Mouse (Mus musculus) layer of hippocampus, adult 2 months (tissue): ENCODE measurements around the gene Sfrp4. TPM values are rescaled to one million over a fixed set of nuclear protein-coding genes. Genes with fewer than 3 reads are reported as not detected.

Experiments used
- DNase-seq, 2 experiments: peaks; one replicate each; pipeline ENCODE4 v3.0.0; 2022; ENCODE audit warnings: low spot score in 2 of 2
- H3K27ac ChIP-seq: fragments of 200-600 bp; 2 replicates; pipeline ENCODE4 v1.8.1; 2022
- H3K4me3 ChIP-seq: fragments of 200-600 bp; 2 replicates; pipeline ENCODE4 v1.8.1; 2022; ENCODE audit warnings: mild to moderate bottlenecking
- CTCF ChIP-seq: fragments of 200-600 bp; conservative IDR thresholded peaks from 2 replicates; pipeline ENCODE4 v1.8.1; 2022; ENCODE audit warnings: antibody characterized with exemption, mild to moderate bottlenecking, moderate library complexity
- total RNA-seq, 2 experiments: library from RNA; stranded (reverse); gene quantifications; 2 replicates each; pipeline ENCODE4 v1.2.3; 2021

Sfrp4 gene
- total RNA-seq, 2 experiments from 2014 or later, result 2.1 to 2.7 TPM

DNA sequence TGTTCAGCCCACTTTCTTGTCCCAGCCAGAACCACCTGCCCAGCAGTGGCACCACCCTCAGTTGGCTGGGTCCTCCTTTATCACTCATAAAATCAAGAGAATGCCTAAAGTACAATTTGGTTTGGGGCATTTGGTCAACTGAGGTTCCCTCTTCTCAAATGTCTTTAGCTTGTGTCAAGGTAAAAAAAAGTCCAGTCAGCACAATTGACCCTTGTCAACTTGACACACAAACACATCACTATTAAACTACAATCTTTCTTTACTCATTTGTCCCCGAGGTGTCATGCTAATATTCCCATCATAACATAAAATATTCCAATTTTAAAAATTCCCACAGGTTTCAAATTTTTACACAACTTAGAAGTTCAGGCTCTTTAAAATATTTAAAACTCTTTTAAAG is 8.6 kb upstream of the Sfrp4 start:
- DNase-seq, result no peak
- H3K27ac ChIP-seq, result no peak overlapping the region
- no peak for TF ChIP-seq CTCF
- H3K4me3 ChIP-seq, result no peak overlapping the region

DNA sequence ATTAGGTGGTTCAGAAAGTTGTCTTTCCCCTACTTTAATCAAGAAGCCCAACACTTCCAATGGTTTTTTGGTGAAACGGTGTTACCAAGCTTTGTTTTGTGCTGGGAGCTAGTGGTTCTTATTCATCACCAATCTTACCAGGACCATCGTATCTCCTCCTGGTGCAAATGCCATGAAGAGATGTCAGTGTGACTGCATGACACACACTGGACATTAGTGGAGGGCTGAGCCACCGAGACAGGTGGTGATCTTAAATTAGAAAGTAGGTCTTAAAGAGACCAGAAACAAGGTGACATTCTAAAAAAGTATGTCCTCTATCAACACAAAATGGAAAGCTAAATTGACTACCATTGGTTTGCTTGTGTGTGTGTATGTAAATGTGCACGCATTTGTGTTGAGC is 4.8 kb upstream of the Sfrp4 start:
- DNase-seq, result no peak
- no peak for TF ChIP-seq CTCF
- H3K27ac ChIP-seq, result no peak overlapping the region
- H3K4me3 ChIP-seq, result peak overlapping the region; percentile 81

DNA sequence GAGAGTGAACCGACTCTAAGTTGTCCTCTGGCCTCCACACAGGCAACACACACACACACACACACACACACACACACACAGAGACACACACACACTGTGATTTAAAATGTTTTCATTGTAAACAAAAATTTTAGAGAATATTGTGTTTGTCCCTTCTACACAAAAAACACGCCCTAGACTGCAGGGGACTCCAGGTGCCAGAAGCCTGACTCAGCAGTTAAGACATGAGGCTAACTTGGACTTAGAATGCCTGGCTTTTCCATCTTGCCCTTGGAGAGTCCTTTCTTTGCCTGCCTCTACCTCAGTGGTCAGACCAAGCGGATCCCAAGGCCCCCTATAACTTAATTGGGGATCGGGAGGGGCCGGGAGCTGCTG is 4.1 kb upstream of the Sfrp4 start:
- TF ChIP-seq CTCF, result no peak
- peak overlapping the region; percentile 98 for H3K27ac ChIP-seq
- peak overlapping the region; percentile 81 for H3K4me3 ChIP-seq
- peak in 1 of 2 experiments; percentile 31 for DNase-seq

DNA sequence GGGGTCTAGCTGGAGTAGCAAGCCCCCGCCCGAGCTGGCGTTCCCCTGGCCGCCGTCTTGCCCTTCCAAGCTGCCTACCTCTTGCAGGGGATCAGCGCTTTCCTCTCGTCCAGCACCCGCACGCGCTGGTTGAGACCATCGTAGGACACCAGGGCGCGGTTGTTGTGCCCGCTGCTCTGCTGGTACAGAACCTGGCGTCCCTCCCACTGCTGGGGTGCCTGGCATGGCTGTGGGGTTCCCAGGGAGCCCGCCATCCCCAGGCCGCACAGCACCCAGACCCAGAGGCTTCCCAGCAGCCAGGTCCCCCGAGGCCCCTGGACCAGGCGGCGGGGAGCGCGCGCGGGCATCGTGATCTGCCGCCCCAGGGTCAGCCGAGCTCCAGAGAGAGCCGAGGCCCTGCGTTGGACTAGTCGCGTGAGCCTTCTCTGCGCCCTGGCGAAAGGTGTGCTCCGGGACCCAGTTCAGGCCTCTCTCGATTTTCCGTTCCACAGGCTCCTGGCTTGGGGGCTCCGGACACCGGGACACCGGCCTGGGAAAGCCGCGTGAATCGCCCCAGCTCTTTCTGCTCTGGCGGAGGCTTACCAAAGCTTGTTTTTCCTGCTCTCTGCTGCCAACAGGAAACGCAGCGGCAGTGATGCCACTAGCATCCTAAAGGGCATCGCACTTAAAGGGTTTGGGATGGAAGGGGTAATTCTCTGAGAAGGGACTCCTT is 3.5 kb upstream of the Sfrp4 start, which contains the start of gene Epdr1:
Epdr1 (minus strand) TSS at position 712 of the 712 bp plus-strand sequence.
- Histone ChIP-seq H3K27ac (peak within 1 kb of the TSS; percentile 98), H3K4me3 (peak within 1 kb of the TSS; percentile 81)
- peak; percentile 83 for TF ChIP-seq CTCF
- DNase-seq, result peak; percentile 74

DNA sequence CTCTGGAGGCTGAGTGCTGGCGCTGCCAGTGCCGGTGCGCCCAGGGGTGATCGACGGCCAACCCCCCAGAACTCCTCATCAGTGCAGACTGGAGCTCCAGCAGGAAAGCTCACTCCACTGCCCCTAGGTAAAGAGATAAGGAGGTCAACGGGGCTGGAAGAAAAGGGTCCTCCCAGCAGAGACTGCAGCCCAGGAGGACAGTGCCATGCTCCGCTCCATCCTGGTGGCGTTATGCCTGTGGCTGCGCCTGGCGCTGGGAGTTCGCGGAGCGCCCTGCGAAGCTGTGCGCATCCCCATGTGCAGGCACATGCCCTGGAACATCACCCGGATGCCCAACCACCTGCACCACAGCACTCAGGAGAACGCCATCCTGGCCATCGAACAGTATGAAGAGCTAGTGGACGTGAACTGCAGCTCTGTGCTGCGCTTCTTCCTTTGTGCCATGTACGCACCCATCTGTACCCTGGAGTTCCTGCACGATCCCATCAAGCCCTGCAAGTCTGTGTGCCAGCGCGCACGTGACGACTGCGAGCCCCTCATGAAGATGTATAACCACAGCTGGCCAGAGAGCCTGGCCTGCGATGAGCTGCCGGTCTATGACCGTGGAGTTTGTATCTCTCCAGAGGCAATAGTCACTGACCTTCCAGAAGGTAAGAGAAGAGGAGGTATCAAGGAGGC is 463 bp downstream of the Sfrp4 start:
- DNase-seq, result peak in 1 of 2 experiments; percentile 16
- Histone ChIP-seq H3K27ac (peak overlapping the region; percentile 46), H3K4me3 (peak overlapping the region; percentile 67)
- TF ChIP-seq CTCF, result no peak

DNA sequence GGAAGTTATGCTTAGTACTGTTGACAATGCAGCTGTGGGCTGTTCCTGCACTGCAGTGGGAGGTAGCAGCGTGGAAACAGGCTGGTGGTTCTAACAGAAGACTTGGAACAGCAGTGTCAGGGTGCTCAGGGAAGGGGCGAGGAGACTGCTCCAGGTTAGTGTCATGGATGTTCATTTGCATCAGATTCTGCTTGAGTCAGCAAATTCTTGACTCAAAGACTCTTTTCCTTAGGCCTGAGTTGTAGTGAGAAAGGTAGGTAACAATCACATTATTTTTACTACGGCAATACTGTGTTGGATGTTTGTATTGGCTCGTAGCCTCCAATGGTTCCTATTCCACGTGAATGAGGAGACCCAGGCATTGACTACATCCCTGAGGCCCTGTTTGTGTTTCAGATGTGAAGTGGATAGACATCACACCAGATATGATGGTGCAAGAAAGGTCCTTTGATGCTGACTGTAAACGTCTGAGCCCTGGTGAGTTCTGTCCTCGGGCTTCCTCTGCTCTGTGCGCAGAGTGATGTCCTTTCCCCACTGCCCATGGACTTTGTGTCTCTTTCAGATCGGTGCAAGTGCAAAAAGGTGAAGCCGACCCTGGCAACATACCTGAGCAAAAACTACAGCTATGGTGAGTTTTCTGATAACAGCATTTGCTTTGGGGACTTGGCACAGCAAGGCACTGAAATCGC is 1.9 kb downstream of the Sfrp4 start:
- DNase-seq, result no peak
- TF ChIP-seq CTCF, result no peak
- no peak overlapping the region for H3K27ac ChIP-seq

DNA sequence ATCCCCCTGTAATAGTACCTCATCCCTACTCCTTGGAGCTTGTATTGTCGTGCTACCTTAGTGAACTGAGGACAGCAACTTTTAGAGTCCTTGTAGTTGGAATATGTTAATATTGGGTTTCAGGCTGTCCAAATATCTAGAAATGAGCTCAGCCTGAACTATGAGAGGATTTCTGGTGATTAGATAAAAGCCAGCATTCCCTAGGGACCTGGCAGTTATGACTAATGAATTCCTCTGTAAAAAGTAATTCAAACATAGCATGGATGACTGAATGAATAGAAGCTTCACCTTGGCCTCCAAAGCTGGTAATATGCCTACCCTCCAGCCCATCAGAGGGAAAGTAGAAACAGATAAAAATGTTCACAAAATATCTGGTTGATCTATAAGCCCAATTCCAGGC is 3.6 kb downstream of the Sfrp4 start:
- no peak overlapping the region for H3K4me3 ChIP-seq
- DNase-seq, result no peak
- no peak for TF ChIP-seq CTCF
- no peak overlapping the region for H3K27ac ChIP-seq

More for the DNA sequence above, 1.9 kb downstream of the Sfrp4 start:
- H3K4me3 ChIP-seq, result no peak overlapping the region

DNA sequence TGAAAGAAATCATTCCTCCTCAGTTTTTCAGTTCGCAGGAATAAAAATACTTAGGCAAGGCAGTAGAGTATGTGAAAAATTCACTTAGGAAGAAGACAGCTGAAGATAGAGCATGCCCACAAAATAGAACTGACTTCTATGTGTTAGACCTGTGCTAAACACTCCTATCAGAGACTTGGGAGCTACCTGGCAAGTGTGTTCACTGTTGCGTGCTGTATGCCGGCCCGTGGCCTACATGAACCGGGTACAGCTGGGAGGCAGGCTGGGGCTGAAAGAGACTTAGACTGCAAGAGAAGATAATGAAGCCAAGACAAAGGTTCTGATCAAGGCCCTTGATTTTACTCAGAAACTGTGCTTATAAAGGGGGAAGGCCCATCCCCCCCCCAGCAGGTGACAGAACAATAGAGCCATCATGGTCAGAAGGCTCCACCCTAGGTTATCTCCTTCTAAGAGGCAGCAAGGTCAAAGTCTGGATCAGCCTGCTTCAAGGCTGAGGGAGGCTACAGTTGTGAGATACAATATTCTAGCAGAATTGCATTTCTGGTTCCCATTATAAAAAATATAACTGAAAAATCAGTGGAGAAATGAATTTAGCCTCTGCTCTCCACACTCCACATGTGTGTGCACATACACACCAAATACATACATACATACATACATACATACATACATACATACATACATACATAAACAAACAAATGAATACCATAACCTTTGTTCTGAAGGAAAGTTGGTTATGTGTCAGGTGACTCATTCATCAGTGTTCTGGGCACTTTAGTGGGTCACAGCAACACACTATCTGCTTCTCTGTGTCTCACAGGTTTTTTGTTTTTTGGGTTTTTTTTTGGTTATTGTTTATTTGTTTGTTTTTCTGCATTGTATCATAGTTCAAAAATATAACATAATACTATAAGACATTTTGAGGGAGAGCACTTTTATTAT is 8.1 kb downstream of the Sfrp4 start:
- DNase-seq, result no peak
- no peak for TF ChIP-seq CTCF
- no peak overlapping the region for H3K27ac ChIP-seq
- no peak overlapping the region for H3K4me3 ChIP-seq

DNA sequence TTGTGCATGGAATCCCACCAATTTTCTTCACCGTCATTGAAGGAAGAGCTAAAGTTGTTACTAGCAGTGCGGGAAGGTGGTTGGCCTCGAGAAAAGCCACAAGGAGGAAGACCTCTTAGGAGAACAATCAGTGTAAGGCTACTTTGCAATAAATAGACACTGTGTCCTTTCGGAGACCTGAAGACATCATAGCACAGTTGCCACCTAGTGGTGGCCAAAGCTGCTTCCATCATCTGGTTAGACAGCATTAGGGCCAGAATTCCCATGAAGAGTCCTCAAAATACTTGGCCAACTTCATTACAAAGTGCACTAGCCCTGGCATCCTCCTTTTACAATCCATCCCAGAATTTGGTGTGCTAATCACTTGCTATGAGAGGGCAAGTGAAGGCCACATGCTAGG is 13.2 kb downstream of the Sfrp4 start:
- H3K4me3 ChIP-seq, result no peak overlapping the region
- DNase-seq, result no peak
- no peak overlapping the region for H3K27ac ChIP-seq
- TF ChIP-seq CTCF, result peak; percentile 75

DNA sequence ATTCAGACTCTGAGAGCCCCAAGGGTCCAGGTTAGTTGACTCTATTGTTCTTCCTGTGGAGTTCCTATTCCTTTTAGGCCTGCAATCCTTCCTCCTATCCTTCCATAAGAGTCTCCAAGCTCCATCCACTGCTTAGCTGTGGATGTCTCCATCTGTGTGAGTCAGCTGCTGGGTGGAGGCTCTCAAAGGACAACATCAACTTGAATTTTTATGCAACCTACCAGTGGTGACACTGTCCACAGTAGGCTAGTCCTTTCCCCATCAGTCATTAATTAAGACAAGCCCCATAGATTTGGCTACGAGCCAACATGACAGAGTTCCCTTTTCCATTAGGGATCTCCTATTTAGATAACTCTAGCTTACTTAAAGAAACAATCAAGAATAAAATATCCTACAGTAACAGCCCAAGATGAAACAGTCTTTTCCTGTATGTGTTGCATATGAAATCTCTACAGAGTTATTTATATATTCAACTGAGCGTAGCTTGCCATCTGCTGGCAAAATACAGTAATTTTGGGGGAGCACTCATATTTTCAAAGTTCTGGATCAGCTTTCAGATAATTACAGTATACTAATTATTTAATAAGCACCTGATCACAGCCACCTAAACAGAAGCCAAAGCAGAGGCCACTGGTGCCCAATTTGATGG is 17.4 kb downstream of the Sfrp4 start:
- peak; percentile 81 for TF ChIP-seq CTCF
- DNase-seq, result no peak
- Histone ChIP-seq H3K27ac (no peak overlapping the region), H3K4me3 (no peak overlapping the region)

DNA sequence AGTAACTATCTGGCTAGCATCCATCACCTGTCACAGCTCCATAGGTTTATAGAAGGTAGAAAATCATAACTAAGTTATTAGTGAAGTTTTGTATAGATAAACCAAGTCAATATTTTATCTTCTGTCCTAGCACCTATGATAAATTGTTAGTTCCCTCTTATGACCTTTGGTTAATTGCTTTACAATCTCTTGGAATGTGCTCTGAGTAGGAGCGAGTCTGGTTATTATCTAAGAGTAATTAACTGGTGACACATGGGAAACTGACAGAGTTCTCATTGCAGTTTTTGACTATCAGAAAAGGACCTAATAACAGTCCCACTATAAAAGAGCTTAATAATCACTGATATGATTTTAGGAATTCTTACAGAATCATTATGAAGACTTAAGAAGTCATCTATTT is 20.6 kb downstream of the Sfrp4 start:
- TF ChIP-seq CTCF, result no peak
- Histone ChIP-seq H3K4me3 (no peak overlapping the region), H3K27ac (no peak overlapping the region)
- DNase-seq, result no peak

DNA sequence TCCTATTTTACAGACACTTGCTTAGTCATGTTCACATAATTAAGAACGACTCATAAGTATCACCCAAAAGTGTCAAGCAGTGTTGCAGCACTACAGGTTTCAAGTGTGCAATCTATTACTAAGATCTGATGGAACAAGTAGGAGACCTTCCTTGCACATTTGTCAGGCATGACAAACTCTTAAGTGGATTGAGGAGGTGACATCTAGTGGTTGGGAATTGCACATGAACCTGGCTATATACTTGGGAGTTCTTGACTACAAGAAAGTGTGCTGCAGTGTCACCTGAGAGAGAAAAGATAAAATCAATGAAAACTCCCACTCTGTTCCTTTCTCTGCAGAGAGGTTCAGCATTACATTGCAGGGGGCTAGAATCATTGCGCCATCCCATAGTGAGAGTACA is 21.3 kb downstream of the Sfrp4 start:
- no peak for DNase-seq
- Histone ChIP-seq H3K4me3 (no peak overlapping the region), H3K27ac (no peak overlapping the region)
- peak; percentile 75 for TF ChIP-seq CTCF
